Mouse (Mus musculus): ENCODE results near the gene Vapb.

DNA sequence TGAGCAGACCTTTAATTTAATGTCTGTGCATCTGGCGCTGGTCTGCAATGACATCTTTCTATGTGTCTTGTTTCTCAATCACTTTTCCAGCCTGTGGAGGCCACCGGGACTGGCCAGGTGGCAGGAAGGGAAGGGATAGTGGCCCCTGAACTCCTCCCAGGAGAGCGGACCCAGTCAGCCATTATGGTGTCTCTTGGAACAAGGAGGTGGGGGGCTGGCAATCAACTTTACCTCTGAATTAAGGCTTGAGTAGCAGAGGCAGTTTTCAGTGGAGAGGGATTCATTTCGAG is 59.3 kb downstream of the Vapb start:
- TF ChIP-seq CTCF (IDR thresholded peaks at IDR 0.05; ENCODE audit: low read depth) (no peak), EP300 (IDR thresholded peaks at IDR 0.05; ENCODE audit: low read depth) (no peak)

Measured in liver, postnatal 0 days (tissue).